15 mouse cellular contexts compared by ENCODE assay signal in the genomic region with DNA sequence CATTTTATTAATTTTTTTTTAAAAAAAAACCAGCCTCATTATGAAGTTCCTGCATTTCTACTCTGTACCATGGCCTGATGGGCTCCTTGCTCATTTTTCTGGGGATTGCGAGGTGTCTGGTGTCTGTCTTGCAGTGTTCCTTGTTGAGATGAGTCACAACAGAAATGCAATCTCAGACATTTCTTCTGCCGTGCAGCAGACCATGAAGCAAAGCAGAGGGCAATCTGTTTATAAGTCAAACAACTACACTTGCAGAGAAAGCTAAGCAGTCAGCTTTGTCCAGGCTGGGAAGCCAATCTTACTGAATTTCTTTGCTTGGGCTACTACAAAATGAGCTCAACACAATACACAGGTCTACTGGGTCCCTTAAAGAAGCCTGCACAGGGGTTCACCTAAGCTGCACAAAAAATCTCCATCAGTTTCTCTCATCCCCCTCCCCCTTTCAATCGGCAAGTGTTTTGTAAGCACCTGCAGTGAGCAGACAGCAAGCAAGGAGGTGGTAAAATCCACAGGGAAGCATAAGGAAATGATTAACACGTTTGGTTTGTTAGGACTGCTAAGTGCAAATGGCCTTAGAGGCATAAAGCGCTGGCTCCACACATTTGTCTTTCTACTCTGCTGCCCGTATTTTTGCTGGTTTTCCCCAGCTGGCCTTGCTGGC.
A peak's percentile ranks its signal among the peaks of the same experiment; 100 is the strongest.
DNase-seq lines count a peak whose midpoint lies in the region; ATAC-seq lines count a peak whose summit lies in the region.
"Had no signal": no experiment of that assay in that cellular context is flagged by ENCODE, and none has a peak within 500 bp of the region (broad histone marks: within the 10 kb centered on the region; RNA-seq: fewer than 3 reads in every experiment).

No protein-coding gene starts in this region.

- ATAC-seq in limb, embryonic 11.5 days (ENCODE audit: insufficient number of reproducible peaks, low FRiP score, low TSS enrichment, low read depth): peak; percentile 74; the same call in 1 of the 2 replicates
- peak; percentile 30; the same call in 1 of the 2 replicates for ATAC-seq in hindbrain, embryonic 16.5 days
- peak; percentile 45 for ATAC-seq in limb, embryonic 12.5 days (ENCODE audit: insufficient number of reproducible peaks, insufficient read depth, low FRiP score, low TSS enrichment, low read depth)
- ATAC-seq: forebrain, postnatal 0 days had no signal

- no peaks in the 10 kb centered on the region for H3K9me3 ChIP-seq in limb, embryonic 11.5 days (ENCODE audit: control insufficient read depth, low read length)
- no peaks in the 10 kb centered on the region for H3K9me3 ChIP-seq in limb, embryonic 10.5 days (replicated peaks)
- no peaks in the 10 kb centered on the region for H3K9me3 ChIP-seq in hindbrain, embryonic 16.5 days (ENCODE audit: control insufficient read depth, low read length)
- H3K9me3 ChIP-seq in limb, embryonic 12.5 days: no peaks in the 10 kb centered on the region
- H3K9me3 ChIP-seq: embryonic facial prominence, embryonic 15.5 days; megakaryocyte, embryonic 14.5 days had no signal

- no peaks in the 10 kb centered on the region for H3K4me1 ChIP-seq in limb, embryonic 11.5 days (ENCODE audit: control insufficient read depth, insufficient read depth, low read length)
- H3K4me1 ChIP-seq in limb, embryonic 10.5 days: peaks cover 12% of the 10 kb centered on the region
- H3K4me1 ChIP-seq in hindbrain, embryonic 16.5 days (ENCODE audit: control insufficient read depth, insufficient read depth, low read depth, low read length): peaks cover 3% of the 10 kb centered on the region; the same call in 1 of the 2 replicates
- H3K4me1 ChIP-seq in limb, embryonic 12.5 days (replicated peaks): peaks cover 12% of the 10 kb centered on the region
- H3K4me1 ChIP-seq: embryonic facial prominence, embryonic 15.5 days had no signal

- H3K27ac ChIP-seq in limb, embryonic 11.5 days (replicated peaks; ENCODE audit: low read depth, low read length): no peak overlapping the region
- H3K27ac ChIP-seq in limb, embryonic 10.5 days: no peak overlapping the region
- H3K27ac ChIP-seq in hindbrain, embryonic 16.5 days (ENCODE audit: low read depth, low read length): no peak overlapping the region
- no peak overlapping the region for H3K27ac ChIP-seq in limb, embryonic 12.5 days
- H3K27ac ChIP-seq: embryonic facial prominence, embryonic 15.5 days had no signal

- peak overlapping the region; percentile 27; the same call in 1 of the 2 replicates for H3K4me2 ChIP-seq in limb, embryonic 11.5 days (ENCODE audit: low read depth, severe bottlenecking)
- no peak overlapping the region for H3K4me2 ChIP-seq in hindbrain, embryonic 16.5 days (ENCODE audit: low read length)
- H3K4me2 ChIP-seq in limb, embryonic 12.5 days: peak overlapping the region; percentile 33
- H3K4me2 ChIP-seq: embryonic facial prominence, embryonic 15.5 days had no signal

- H3K27me3 ChIP-seq in limb, embryonic 11.5 days (ENCODE audit: control insufficient read depth, insufficient read depth, low read length): no peaks in the 10 kb centered on the region
- peaks cover 19% of the 10 kb centered on the region; the same call in 1 of the 2 replicates for H3K27me3 ChIP-seq in limb, embryonic 10.5 days (ENCODE audit: low read depth, poor library complexity, severe bottlenecking)
- no peaks in the 10 kb centered on the region for H3K27me3 ChIP-seq in hindbrain, embryonic 16.5 days (replicated peaks; ENCODE audit: control insufficient read depth, insufficient read depth, low read length)
- H3K27me3 ChIP-seq in limb, embryonic 12.5 days: peaks cover 27% of the 10 kb centered on the region
- H3K27me3 ChIP-seq: embryonic facial prominence, embryonic 15.5 days; megakaryocyte, embryonic 14.5 days had no signal

- no peak overlapping the region for H3K9ac ChIP-seq in limb, embryonic 11.5 days (ENCODE audit: low read length)
- no peak overlapping the region for H3K9ac ChIP-seq in hindbrain, embryonic 16.5 days (ENCODE audit: low read depth, low read length)
- H3K9ac ChIP-seq in limb, embryonic 12.5 days (replicated peaks): no peak overlapping the region
- H3K9ac ChIP-seq: embryonic facial prominence, embryonic 15.5 days; forebrain, postnatal 0 days had no signal

- DNase-seq in limb, embryonic 11.5 days (ENCODE audit: low spot score): peak; percentile 43
- no peak for DNase-seq in limb, embryonic 10.5 days (ENCODE audit: low spot score)
- DNase-seq in layer of hippocampus, adult 9-10 months (ENCODE audit: low spot score): no peak
- DNase-seq in urinary bladder, adult 18-20 months (ENCODE audit: low spot score in 2 of 2): no peak
- no peak for DNase-seq in lung, postnatal 36 days
- no peak for DNase-seq in right cerebral cortex, postnatal 25 days
- DNase-seq: cerebellum, postnatal 10 days; forebrain, postnatal 0 days; heart, postnatal 14 days; lung, adult 2 months; spleen, adult 18-20 months had no signal

- H3K4me3 ChIP-seq in limb, embryonic 11.5 days (ENCODE audit: low read depth, low read length): no peak overlapping the region
- no peak overlapping the region for H3K4me3 ChIP-seq in limb, embryonic 10.5 days
- no peak overlapping the region for H3K4me3 ChIP-seq in hindbrain, embryonic 16.5 days (ENCODE audit: low read length)
- H3K4me3 ChIP-seq in limb, embryonic 12.5 days (replicated peaks): no peak overlapping the region
- H3K4me3 ChIP-seq: embryonic facial prominence, embryonic 15.5 days; megakaryocyte, embryonic 14.5 days had no signal

- H3K36me3 ChIP-seq in limb, embryonic 11.5 days (ENCODE audit: control insufficient read depth, insufficient read depth, low read length): no peaks in the 10 kb centered on the region
- no peaks in the 10 kb centered on the region for H3K36me3 ChIP-seq in limb, embryonic 10.5 days
- H3K36me3 ChIP-seq in hindbrain, embryonic 16.5 days (ENCODE audit: control insufficient read depth, insufficient read depth, low read length): no peaks in the 10 kb centered on the region
- no peaks in the 10 kb centered on the region for H3K36me3 ChIP-seq in limb, embryonic 12.5 days
- H3K36me3 ChIP-seq: embryonic facial prominence, embryonic 15.5 days had no signal

- WGBS in limb, embryonic 11.5 days: 18% methylated on average over 6 of the region's 6 CpGs
- WGBS in limb, embryonic 10.5 days: 21% methylated on average over 6 of the region's 6 CpGs
- WGBS in hindbrain, embryonic 16.5 days: 23% methylated on average over 6 of the region's 6 CpGs
- 18% methylated on average over 6 of the region's 6 CpGs for WGBS in limb, embryonic 12.5 days
